Mouse (Mus musculus) liver, embryonic 12.5 days (tissue): ENCODE measurements around the gene Gm7298. TPM values are rescaled to one million over a fixed set of nuclear protein-coding genes. Genes with fewer than 3 reads are reported as not detected.
"Not testable (repeated sequence)": the region's sequence is repeated elsewhere in the genome, so short reads cannot be mapped to it uniquely, and the experiment has no call there.

Source experiments
- ATAC-seq: fragments of 200-750 bp; cut with Nextera tagmentation; 2 replicates; pipeline ENCODE4 v1.8.0; 2017; ENCODE audit warnings: moderate number of reproducible peaks, mild to moderate bottlenecking, moderate library complexity
- H3K27ac ChIP-seq: fragments of 300-500 bp; sonication (generic); 2 replicates; pipeline ENCODE4 v1.5.1; 2016; ENCODE audit warnings: mild to moderate bottlenecking
- H3K27me3 ChIP-seq: fragments of 300-500 bp; sonication (generic); replicated peaks from 2 replicates; pipeline ENCODE4 v1.6.1; 2016; ENCODE audit warnings: mild to moderate bottlenecking, moderate library complexity
- H3K36me3 ChIP-seq: fragments of 300-500 bp; sonication (generic); 2 replicates; pipeline ENCODE4 v1.6.1; 2016; ENCODE audit warnings: mild to moderate bottlenecking, moderate library complexity
- H3K4me1 ChIP-seq: fragments of 300-500 bp; sonication (generic); 2 replicates; pipeline ENCODE4 v1.6.1; 2016
- H3K4me2 ChIP-seq: fragments of 300-500 bp; sonication (generic); 2 replicates; pipeline ENCODE4 v1.6.1; 2016; ENCODE audit warnings: mild to moderate bottlenecking, moderate library complexity
- H3K4me3 ChIP-seq: fragments of 300-500 bp; sonication (generic); 2 replicates; pipeline ENCODE4 v1.5.1; 2016; ENCODE audit warnings: mild to moderate bottlenecking, moderate library complexity
- H3K9ac ChIP-seq: fragments of 300-500 bp; sonication (generic); 2 replicates; pipeline ENCODE4 v1.6.1; 2016; ENCODE audit warnings: mild to moderate bottlenecking, moderate library complexity
- H3K9me3 ChIP-seq: fragments of 300-500 bp; sonication (generic); replicated peaks from 2 replicates; pipeline ENCODE4 v1.6.1; 2016; ENCODE audit warnings: mild to moderate bottlenecking, moderate library complexity
- WGBS: fragments of 180-500 bp; shearing (Covaris S2); methylation state at CpG from one replicate; pipeline ENCODE4 v1.1.7; 2016; ENCODE audit not compliant: insufficient replicate concordance; 5-methylcytosine and 5-hydroxymethylcytosine counted together
- polyA plus RNA-seq: library from polyadenylated mRNA; unstranded; fragments of >200 nt; fragmentation: Nextera tagmentation; extraction: Ambion mirVana; gene quantifications from 2 replicates; pipeline ENCODE4 v1.2.1, GENCODE M21; 2016

Gene Gm7298
- polyA plus RNA-seq = not detected in 2 replicates

DNA sequence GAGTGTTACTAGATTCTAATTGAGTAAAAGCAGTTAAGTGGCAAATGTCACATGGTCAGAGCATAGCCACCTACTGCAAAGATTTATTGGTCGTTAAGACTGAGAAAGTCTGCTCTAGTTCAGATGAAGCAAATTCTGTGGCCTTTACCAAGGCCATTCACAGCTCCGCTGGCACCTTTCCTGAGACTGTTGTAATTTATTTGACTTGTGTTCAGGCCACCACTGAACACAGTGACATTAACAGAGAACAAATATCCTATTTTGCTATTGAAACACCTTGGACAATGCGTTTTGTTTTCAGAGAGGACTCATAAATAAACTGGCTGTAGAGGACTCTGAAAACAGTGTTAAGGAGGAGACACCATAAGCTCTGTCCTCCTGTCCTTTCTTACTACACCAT lies at the start of gene Gm7298:
Gene Gm7298 (plus strand): TSS at position 301 of the 400 bp plus-strand sequence.
- no peak within 1 kb of the TSS for H3K27ac ChIP-seq
- 0 out of 2 replicates have a peak, but pooled peaks cover 3% of the 10 kb centered on the region for H3K9me3 ChIP-seq
- H3K27me3 ChIP-seq = no peaks in the 10 kb centered on the region
- no peak for ATAC-seq
- H3K4me1 ChIP-seq = no peaks in the 10 kb centered on the region
- H3K36me3 ChIP-seq = no peaks in the 10 kb centered on the region
- H3K4me3 ChIP-seq = no peak within 1 kb of the TSS
- no peak within 1 kb of the TSS for H3K4me2 ChIP-seq
- WGBS = 59% methylated on average over 3 of the region's 3 CpGs
- no peak within 1 kb of the TSS for H3K9ac ChIP-seq

DNA sequence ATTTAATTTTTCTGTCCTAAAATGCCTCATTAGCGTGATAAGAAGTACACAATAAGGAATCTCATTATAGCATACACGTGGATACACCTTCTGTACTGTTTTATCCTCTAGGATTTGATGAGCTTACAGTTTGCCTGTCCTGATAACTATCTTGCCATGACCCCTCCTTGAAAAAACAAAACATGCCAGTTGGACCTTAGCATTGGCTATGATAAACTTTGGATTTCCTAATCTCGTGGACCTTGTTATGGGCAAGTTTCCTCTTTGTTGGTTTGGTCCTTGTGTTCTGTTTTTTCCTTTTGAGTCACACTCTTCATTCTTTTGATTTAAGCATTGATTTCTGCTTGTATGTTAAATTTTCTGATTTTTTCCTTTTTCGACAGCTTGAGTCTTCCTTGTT lies 95.3 kb downstream of the Gm7298 start:
- WGBS = 50% methylated on average over 4 of the region's 4 CpGs
- Histone ChIP-seq H3K27ac (no peak overlapping the region), H3K4me1 (no peaks in the 10 kb centered on the region), H3K36me3 (no peaks in the 10 kb centered on the region), H3K4me2 (no peak overlapping the region), H3K9me3 (peaks cover 4% of the 10 kb centered on the region; the same call in 1 of the 2 replicates), H3K9ac (no peak overlapping the region), H3K27me3 (no peaks in the 10 kb centered on the region), H3K4me3 (no peak overlapping the region)
- ATAC-seq = no peak

DNA sequence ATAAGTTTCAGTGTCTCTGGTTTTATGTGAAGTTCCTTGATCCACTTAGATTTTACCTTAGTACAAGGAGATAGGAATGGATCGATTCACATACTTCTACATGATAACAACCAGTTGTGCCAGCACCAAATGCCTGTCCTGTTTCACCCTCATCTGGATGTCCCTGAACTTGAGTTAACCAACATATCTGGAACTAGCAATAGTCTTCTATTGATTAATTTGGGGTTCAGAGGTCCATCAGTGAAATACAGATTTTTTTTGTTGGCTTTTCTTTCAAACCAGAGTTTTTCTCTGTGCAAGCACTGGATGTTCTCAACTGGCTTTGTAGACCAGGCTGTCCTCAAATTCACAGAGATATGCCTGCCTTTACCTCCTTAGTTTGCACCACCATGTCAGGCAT lies 103.6 kb downstream of the Gm7298 start:
- no peaks in the 10 kb centered on the region for H3K4me1 ChIP-seq
- WGBS = 69% methylated on average over 1 of the region's 1 CpGs
- no peak overlapping the region for H3K9ac ChIP-seq
- H3K9me3 ChIP-seq = 0 out of 2 replicates have a peak, but pooled peaks cover 3% of the 10 kb centered on the region
- H3K4me2 ChIP-seq = no peak overlapping the region
- no peak overlapping the region for H3K4me3 ChIP-seq
- H3K27ac ChIP-seq = no peak overlapping the region
- H3K27me3 ChIP-seq = no peaks in the 10 kb centered on the region
- ATAC-seq = no peak
- no peaks in the 10 kb centered on the region for H3K36me3 ChIP-seq

DNA sequence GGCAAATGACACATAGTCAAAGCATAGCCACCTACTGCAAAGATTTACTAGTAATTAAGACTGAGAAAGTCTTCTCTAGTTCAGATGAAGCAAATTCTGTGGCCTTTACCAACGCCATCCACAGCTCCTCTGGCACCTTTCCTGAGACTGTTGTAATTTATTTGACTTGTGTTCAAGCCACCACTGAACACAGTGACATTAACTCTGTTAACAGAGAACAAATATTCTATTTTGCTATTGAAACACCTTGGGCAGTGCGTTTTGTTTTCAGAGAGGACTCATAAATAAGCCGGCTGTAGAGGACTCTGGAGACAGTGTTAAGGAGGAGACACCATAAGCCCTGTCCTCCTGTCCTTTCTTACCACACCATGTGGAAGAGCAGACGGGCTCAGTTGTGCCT lies 105.5 kb downstream of the Gm7298 start, which contains the start of gene Mug1:
Gene Mug1 (plus strand): TSS at position 271 of the 400 bp plus-strand sequence.
- H3K4me1 ChIP-seq, H3K27ac ChIP-seq, H3K27me3 ChIP-seq, H3K9ac ChIP-seq, H3K36me3 ChIP-seq, H3K4me2 ChIP-seq, H3K9me3 ChIP-seq, H3K4me3 ChIP-seq, ATAC-seq: not testable (repeated sequence)
- WGBS = 63% methylated on average over 4 of the region's 4 CpGs

Other genes starting within 250 kb of the Gm7298 start
- gene A2m, start 97.6 kb upstream of the Gm7298 start, polyA plus RNA-seq = 7.5 and 7.9 TPM in 2 replicates
- gene Mug1, start 105.6 kb downstream of the Gm7298 start, polyA plus RNA-seq = 0.05 TPM in 1 of 2 replicates, not detected in the other